Mouse (Mus musculus) myocyte (in vitro differentiated cells): ENCODE measurements around the gene Ccdc33. TPM values are rescaled to one million over a fixed set of nuclear protein-coding genes. Genes with fewer than 3 reads are reported as not detected.

Experiments
- H3K27me3 ChIP-seq: one replicate; pipeline ENCODE4 v1.6.1; 2011; ENCODE audit not compliant: control insufficient read depth, insufficient read depth, insufficient read length
- H3K36me3 ChIP-seq: one replicate; pipeline ENCODE4 v1.6.1; 2011; ENCODE audit not compliant: control insufficient read depth, insufficient read depth
- H3K4me2 ChIP-seq: one replicate; pipeline ENCODE4 v1.6.1; 2011; ENCODE audit warnings: low read depth, control low read depth
- H3K4me3 ChIP-seq: one replicate; pipeline ENCODE4 v1.5.1; 2011; ENCODE audit warnings: mild to moderate bottlenecking, control low read depth, moderate library complexity
- H3K79me2 ChIP-seq: one replicate; pipeline ENCODE4 v1.6.1; 2011; ENCODE audit not compliant: control insufficient read depth, insufficient read depth
- H3ac ChIP-seq: one replicate; pipeline ENCODE4 v1.6.1; 2011; ENCODE audit not compliant: control insufficient read depth, insufficient read length
- CEBPB ChIP-seq: IDR thresholded peaks from 2 replicates; pipeline ENCODE4 v1.6.1; 2011; ENCODE audit warnings: mild to moderate bottlenecking, moderate library complexity; ENCODE audit not compliant: poor library complexity, insufficient read depth, severe bottlenecking
- E2F4 ChIP-seq: IDR thresholded peaks from one replicate; pipeline ENCODE4 v1.6.1; 2011; ENCODE audit warnings: mild to moderate bottlenecking, control low read depth, moderate library complexity; ENCODE audit not compliant: insufficient read depth
- MAX ChIP-seq: IDR thresholded peaks from one replicate; pipeline ENCODE4 v1.6.1; 2011; ENCODE audit warnings: low read depth, mild to moderate bottlenecking, control low read depth
- MYOD1 ChIP-seq, 3 experiments: IDR thresholded peaks; one replicate each; pipeline ENCODE4 v1.6.1; 2011; ENCODE audit warnings: control low read depth in 2 of 3, low read depth in 2 of 3, mild to moderate bottlenecking in 2 of 3, moderate library complexity in 1 of 3; ENCODE audit not compliant: insufficient read length in 2 of 3, control insufficient read depth in 1 of 3
- MYOG ChIP-seq, 3 experiments: IDR thresholded peaks; one replicate each; pipeline ENCODE4 v1.6.1; 2011; ENCODE audit warnings: control low read depth in 2 of 3, low read depth in 2 of 3, mild to moderate bottlenecking in 2 of 3; ENCODE audit not compliant: insufficient read length in 2 of 3, control insufficient read depth in 1 of 3, insufficient read depth in 1 of 3
- POLR2A ChIP-seq: IDR thresholded peaks from one replicate; pipeline ENCODE4 v1.6.1; 2011; ENCODE audit warnings: low read depth, mild to moderate bottlenecking, control low read depth, moderate library complexity; ENCODE audit not compliant: insufficient read length
- POLR2AphosphoS2 ChIP-seq: IDR thresholded peaks from one replicate; pipeline ENCODE4 v1.6.1; 2011; ENCODE audit warnings: low read depth, control low read depth; ENCODE audit not compliant: insufficient read length
- REST ChIP-seq: IDR thresholded peaks from one replicate; pipeline ENCODE4 v1.6.1; 2011; ENCODE audit warnings: mild to moderate bottlenecking, control low read depth, moderate library complexity; ENCODE audit not compliant: insufficient read depth, insufficient read length
- SRF ChIP-seq: IDR thresholded peaks from one replicate; pipeline ENCODE4 v1.6.1; 2011; ENCODE audit warnings: low read depth; ENCODE audit not compliant: control insufficient read depth, insufficient read length
- TCF12 ChIP-seq: IDR thresholded peaks from one replicate; pipeline ENCODE4 v1.6.1; 2011; ENCODE audit warnings: mild to moderate bottlenecking, control low read depth; ENCODE audit not compliant: poor library complexity, insufficient read depth, severe bottlenecking
- TCF3 ChIP-seq: IDR thresholded peaks from one replicate; pipeline ENCODE4 v1.6.1; 2011; ENCODE audit warnings: low read depth, control low read depth; ENCODE audit not compliant: insufficient read length
- USF1 ChIP-seq: IDR thresholded peaks from one replicate; pipeline ENCODE4 v1.6.1; 2011; ENCODE audit warnings: low read depth, mild to moderate bottlenecking, control low read depth, moderate library complexity
- polyA plus RNA-seq: library from polyadenylated mRNA; unstranded; fragments of >200 nt; fragmentation: generic; extraction: Trizol; gene quantifications from one replicate; pipeline ENCODE4 v1.2.1, GENCODE M21; 2012; ENCODE audit warnings: missing spikeins

Ccdc33 gene
- polyA plus RNA-seq, 1 experiment: not detected

DNA sequence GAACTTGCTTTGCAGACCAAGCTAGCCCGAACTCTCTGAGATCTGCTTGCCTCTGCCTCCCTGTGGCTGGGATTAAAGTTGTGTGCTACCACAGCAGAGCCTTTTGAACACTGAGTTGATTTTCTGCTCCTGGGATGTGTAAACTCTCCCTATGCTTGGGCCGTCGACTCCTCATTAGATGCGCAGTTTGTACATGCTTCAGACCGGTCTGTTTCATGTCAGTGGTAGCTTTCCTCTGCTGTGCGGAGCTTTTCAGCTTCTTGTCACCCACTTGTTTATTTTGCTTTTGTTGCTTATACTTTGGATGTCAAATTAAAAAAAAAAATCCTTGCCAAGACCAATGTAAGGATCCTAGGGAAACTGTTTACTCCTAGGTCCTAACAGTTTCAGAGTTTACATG is 22.6 kb downstream of the Ccdc33 start:
- no peak overlapping the region for H3ac ChIP-seq
- peaks cover 8% of the 10 kb centered on the region for H3K27me3 ChIP-seq
- no peaks in the 10 kb centered on the region for H3K79me2 ChIP-seq
- no peak overlapping the region for H3K4me2 ChIP-seq
- TF ChIP-seq REST (no peak), TCF3 (no peak), POLR2A (no peak), MYOG (IDR thresholded peaks at IDR 0.05; ENCODE audit: control insufficient read depth in 1 of 3, insufficient read depth in 1 of 3, insufficient read length in 2 of 3, low read depth in 2 of 3) (no peak), TCF12 (no peak), MAX (no peak), MYOD1 (IDR thresholded peaks at IDR 0.05; ENCODE audit: control insufficient read depth in 1 of 3, insufficient read length in 2 of 3, low read depth in 2 of 3) (no peak), USF1 (no peak), CEBPB (no peak)
- no peak overlapping the region for H3K4me3 ChIP-seq
- H3K36me3 ChIP-seq: no peaks in the 10 kb centered on the region

DNA sequence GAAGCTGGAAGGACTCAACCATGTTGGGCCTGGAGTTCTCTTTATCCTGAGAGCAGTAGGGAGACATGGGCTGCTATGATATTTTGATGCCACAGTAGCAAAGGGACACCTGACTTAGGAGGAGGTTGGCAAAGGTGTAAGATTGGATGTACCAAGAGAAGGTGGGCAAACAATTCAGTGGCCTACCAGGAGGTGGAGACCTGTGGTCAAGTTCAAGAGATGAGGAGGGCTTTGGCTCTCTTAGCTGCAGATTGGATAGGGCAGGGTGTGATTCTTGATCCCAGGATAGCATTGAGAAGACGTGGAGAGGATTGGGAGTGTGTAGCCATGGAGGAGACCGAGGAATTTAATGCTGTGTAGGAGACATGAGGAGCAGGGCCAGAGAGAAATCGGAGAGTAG is 24.8 kb downstream of the Ccdc33 start:
- no peak overlapping the region for H3K4me3 ChIP-seq
- H3K79me2 ChIP-seq: no peaks in the 10 kb centered on the region
- peaks cover 18% of the 10 kb centered on the region for H3K27me3 ChIP-seq
- TF ChIP-seq MAX (no peak), REST (no peak), POLR2AphosphoS2 (no peak), POLR2A (no peak), CEBPB (no peak), TCF12 (no peak), TCF3 (no peak), SRF (no peak), MYOG (IDR thresholded peaks at IDR 0.05; ENCODE audit: control insufficient read depth in 1 of 3, insufficient read depth in 1 of 3, insufficient read length in 2 of 3, low read depth in 2 of 3) (no peak), E2F4 (no peak), USF1 (no peak)
- no peaks in the 10 kb centered on the region for H3K36me3 ChIP-seq
- H3K4me2 ChIP-seq: no peak overlapping the region
- H3ac ChIP-seq: no peak overlapping the region

DNA sequence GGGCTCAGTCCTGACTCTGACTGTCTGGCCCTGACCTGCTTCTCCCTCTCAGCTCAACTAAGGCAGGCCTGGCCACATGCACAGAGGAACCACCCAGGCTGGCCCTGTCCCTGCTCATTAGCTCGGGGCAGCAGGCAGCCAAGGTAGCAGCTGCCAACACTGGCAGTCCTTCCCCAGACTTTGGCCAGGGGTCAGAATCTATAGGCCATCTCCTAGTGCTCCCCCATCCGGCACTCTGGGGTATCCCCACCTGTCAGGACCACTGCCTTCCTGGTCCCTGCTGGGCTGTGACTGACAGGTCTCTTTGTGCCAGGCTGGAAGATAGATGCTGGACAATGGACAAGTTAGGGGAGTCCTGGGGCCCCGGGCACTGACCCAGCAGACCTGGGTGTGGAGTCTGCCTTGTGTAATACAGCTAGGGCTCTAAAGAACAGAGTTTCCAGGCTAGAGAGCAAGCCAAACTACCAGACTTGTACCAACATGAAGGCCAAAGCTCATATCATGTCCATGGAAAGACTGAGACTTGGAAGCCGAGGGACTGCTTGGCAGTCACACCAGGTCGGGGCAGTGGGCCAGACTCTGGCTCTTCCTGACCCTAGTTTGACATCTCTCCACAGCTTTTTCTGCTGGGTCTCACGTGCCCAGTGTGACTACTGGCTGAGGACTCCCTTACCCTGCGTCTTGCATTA is 25.9 kb downstream of the Ccdc33 start:
- Histone ChIP-seq H3K4me2 (no peak overlapping the region), H3K36me3 (no peaks in the 10 kb centered on the region), H3ac (no peak overlapping the region), H3K4me3 (no peak overlapping the region), H3K27me3 (peaks cover 21% of the 10 kb centered on the region), H3K79me2 (no peaks in the 10 kb centered on the region)
- TF ChIP-seq MYOG (IDR thresholded peaks at IDR 0.05; ENCODE audit: control insufficient read depth in 1 of 3, insufficient read depth in 1 of 3, insufficient read length in 2 of 3, low read depth in 2 of 3) (no peak), MAX (no peak), SRF (no peak), E2F4 (no peak), TCF3 (no peak)

GRCm38 (mm10) chr9:58091623-58092425 is 26.8 kb downstream of the Ccdc33 start:
- Histone ChIP-seq H3K4me2 (no peak overlapping the region), H3ac (no peak overlapping the region), H3K36me3 (no peaks in the 10 kb centered on the region), H3K4me3 (no peak overlapping the region), H3K27me3 (peaks cover 30% of the 10 kb centered on the region), H3K79me2 (no peaks in the 10 kb centered on the region)
- TF ChIP-seq USF1: no peak
- TF ChIP-seq SRF: no peak
- no peak for TF ChIP-seq MAX
- no peak for TF ChIP-seq TCF12
- no peak for TF ChIP-seq POLR2A
- TF ChIP-seq E2F4: no peak
- TF ChIP-seq MYOG (IDR thresholded peaks at IDR 0.05; ENCODE audit: control insufficient read depth in 1 of 3, insufficient read depth in 1 of 3, insufficient read length in 2 of 3, low read depth in 2 of 3): no peak
- TF ChIP-seq TCF3: no peak
- no peak for TF ChIP-seq MYOD1 (IDR thresholded peaks at IDR 0.05; ENCODE audit: control insufficient read depth in 1 of 3, insufficient read length in 2 of 3, low read depth in 2 of 3)
- no peak for TF ChIP-seq REST
- TF ChIP-seq POLR2AphosphoS2: no peak
- no peak for TF ChIP-seq CEBPB
